Mouse (Mus musculus): ENCODE data around the gene Olfr17. TPM values are rescaled to one million over a fixed set of nuclear protein-coding genes. Genes with fewer than 3 reads are reported as not detected.

Gene Olfr17
- total RNA-seq (2023) = not detected

DNA sequence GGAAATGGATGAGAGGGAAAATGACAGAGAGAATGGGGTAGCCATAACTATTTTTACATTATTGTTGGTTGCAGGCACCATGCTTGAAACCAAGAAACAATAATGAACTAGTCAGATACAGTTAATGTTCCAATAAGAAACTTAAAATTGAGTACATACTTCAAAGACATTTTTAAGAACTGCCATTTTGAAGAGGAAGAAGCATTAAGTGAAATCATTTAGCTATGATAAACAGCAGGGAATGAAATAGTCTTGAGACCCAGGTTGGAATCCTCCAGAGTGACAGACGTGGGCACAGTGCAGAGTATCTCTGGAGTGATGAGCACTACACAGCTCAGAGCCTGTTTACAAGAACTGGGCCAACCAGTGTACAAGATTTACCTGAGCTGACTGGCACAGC is at the start of gene Olfr17:
Olfr17 (plus strand) TSS at position 301 of the 400 bp plus-strand sequence.

DNA sequence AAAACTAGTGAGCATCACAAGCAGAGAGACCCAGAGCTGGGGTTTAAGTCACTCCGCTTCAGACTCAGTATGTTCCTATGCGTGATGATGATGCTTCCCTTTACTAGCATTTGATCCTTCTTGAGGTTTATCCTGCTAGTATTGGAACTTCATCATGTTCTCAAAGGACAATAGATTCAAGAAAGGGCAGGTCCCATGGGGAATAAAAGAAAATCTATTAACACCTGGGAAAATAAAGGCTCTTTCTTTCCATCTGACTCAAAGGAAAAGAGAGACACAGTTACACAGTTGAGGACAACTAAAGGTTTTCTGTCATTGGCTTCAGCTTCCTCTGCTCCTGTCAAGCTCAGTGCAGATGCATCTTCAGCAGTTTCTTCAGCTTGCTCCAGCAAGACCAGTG is 22.3 kb upstream of the Olfr17 start, which contains the start of gene Olfr714:
Olfr714 (plus strand) TSS at position 301 of the 400 bp plus-strand sequence.

DNA sequence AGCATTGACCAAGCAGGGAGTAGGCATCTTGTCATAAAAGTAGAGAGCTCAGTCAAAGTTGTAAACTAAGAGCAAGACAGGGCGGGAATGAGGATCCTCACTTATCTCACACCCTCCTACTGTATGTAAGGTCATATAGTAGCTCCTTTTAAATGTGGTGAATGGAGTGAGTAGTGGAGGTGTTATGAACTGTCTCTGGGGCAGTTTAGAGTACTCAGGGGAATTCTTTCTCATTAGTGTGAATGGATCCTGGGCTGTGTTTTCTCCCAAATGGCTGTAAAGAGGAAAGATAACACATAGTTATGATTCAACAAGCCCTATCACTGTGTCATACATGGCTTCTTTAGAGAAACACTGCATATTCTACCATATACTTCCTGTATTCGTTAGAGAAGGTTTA is 17.2 kb downstream of the Olfr17 start, which contains the start of gene Olfr715b:
Olfr715b (minus strand) TSS at position 101 of the 400 bp plus-strand sequence.

DNA sequence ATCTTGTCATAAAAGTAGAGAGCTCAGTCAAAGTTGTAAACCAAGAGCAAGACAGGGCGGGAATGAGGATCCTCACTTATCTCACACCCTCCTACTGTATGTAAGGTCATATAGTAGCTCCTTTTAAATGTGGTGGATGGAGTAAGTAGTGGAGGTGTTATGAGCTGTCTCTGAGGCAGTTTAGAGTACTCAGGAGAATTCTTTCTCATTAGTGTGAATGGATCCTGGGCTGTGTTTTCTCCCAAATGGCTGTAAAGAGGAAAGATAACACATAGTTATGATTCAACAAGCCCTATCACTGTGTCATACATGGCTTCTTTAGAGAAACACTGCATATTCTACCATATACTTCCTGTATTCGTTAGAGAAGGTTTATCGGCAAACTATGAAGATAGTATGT is 38.0 kb downstream of the Olfr17 start, which contains the start of gene Olfr715:
Olfr715 (minus strand) TSS at position 101 of the 400 bp plus-strand sequence.

DNA sequence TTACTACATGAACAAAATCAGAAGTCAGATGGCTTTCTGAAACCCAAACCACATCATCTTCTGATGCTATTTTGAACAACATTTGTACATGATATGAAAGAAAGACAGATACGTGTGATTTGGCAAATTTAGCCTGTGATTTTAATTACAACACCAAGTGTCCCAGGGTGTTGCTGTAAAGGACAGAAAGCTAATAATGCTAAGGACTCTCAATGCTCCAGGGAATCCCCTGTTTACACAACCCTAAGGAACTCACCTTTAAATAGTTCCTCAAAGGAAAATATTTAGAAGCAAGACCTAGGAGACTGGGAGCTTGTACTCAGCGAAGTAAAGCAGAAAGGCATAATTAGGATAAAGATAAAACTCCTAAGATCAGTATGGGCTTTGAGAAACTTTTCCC is 45.0 kb downstream of the Olfr17 start, which contains the start of gene Olfr716:
Olfr716 (plus strand) TSS at position 301 of the 400 bp plus-strand sequence.

Other genes starting within 250 kb of the Olfr17 start
- not detected for gene Olfr703, start 249.9 kb upstream of the Olfr17 start, total RNA-seq (2023)
- not detected for gene Olfr704, start 230.0 kb upstream of the Olfr17 start, total RNA-seq (2023)
- not detected for gene Olfr705, start 216.3 kb upstream of the Olfr17 start, total RNA-seq (2023)
- not detected for gene Olfr706, start 205.1 kb upstream of the Olfr17 start, total RNA-seq (2023)
- gene Olfr707, start 192.0 kb upstream of the Olfr17 start, total RNA-seq (2023) = not detected
- not detected for gene Olfr1532-ps1, start 185.2 kb upstream of the Olfr17 start, total RNA-seq (2023)
- gene Olfr709-ps1, start 161.0 kb upstream of the Olfr17 start, total RNA-seq (2023) = 0.12 TPM
- gene Olfr710, start 144.9 kb upstream of the Olfr17 start, total RNA-seq (2023) = not detected
- not detected for gene Olfr6, start 129.3 kb upstream of the Olfr17 start, total RNA-seq (2023)
- not detected for gene Olfr711, start 117.8 kb upstream of the Olfr17 start, total RNA-seq (2023)
- not detected for gene Olfr2, start 87.1 kb upstream of the Olfr17 start, total RNA-seq (2023)
- not detected for gene Olfr713, start 62.0 kb upstream of the Olfr17 start, total RNA-seq (2023)
- not detected for gene Olfr714, start 22.2 kb upstream of the Olfr17 start, total RNA-seq (2023)
- not detected for gene Olfr715b, start 17.1 kb downstream of the Olfr17 start, total RNA-seq (2023)
- gene Olfr715, start 37.9 kb downstream of the Olfr17 start, total RNA-seq (2023) = not detected
- gene Olfr716, start 45.1 kb downstream of the Olfr17 start, total RNA-seq (2023) = not detected
- not detected for gene Nlrp14, start 73.8 kb downstream of the Olfr17 start, total RNA-seq (2023)
- not detected for gene Rbmxl2, start 116.2 kb downstream of the Olfr17 start, total RNA-seq (2023)

All from CD8-positive naive resting alpha-beta T cell, adult 57 days (primary cell).